Mouse (Mus musculus): ENCODE measurements around the gene Kctd6.

DNA sequence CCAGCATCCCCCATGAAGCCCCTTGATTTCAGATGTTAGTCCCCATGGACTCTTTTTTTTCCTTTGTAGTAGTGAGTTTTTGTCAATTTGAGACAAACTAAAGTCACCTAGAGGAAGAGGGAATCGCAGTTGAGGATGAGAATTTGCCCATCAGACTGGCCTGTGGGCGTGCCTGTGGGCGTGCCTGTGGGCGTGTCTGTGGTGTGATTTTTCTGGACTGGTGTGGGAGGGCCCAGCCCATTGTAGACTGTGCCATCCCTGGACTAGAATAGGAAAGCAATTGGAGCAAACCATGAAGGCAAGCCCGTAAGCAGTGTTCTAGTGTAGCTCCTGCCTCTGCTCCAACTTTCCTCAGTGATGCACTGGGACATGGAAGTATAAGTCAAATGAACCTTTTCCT, 37.7 kb upstream of the Kctd6 start:
- TF ChIP-seq POLR2A (IDR thresholded peaks at IDR 0.05; ENCODE audit: low read depth, low read length) (no peak), CTCF (conservative IDR thresholded peaks at IDR 0.05; ENCODE audit: insufficient read depth, insufficient read length, low read depth, low read length) (no peak)

Data from kidney, adult 2 months (tissue).